Mouse (Mus musculus) adrenal gland, adult 8-10 months (tissue): ENCODE measurements around the gene Cdc42se2. TPM values are rescaled to one million over a fixed set of nuclear protein-coding genes. Genes with fewer than 3 reads are reported as not detected.

Source experiments
- DNase-seq: peaks from one replicate; pipeline ENCODE4 v3.0.0; 2022
- total RNA-seq, 4 experiments: library from RNA; stranded (reverse); gene quantifications; 2 replicates each; pipeline ENCODE4 v1.2.4; 2022

Gene Cdc42se2
- total RNA-seq, 4 experiments from 2014 or later: 23.7 to 33.0 (median 28.7) TPM

- DNase-seq: no peak
These were observed 79.3 kb downstream of the Cdc42se2 start for GRCm38 (mm10) chr11:54708153-54708552.

- peak; percentile 41 for DNase-seq
These were observed 84.2 kb downstream of the Cdc42se2 start for GRCm38 (mm10) chr11:54703306-54703705.

GRCm38 (mm10) chr11:54701848-54702247, 85.6 kb downstream of the Cdc42se2 start:
- no peak for DNase-seq

- no peak for DNase-seq
These were observed 87.5 kb downstream of the Cdc42se2 start for GRCm38 (mm10) chr11:54699972-54700371.

- DNase-seq: no peak
These were observed 88.8 kb downstream of the Cdc42se2 start for GRCm38 (mm10) chr11:54698636-54699035.

GRCm38 (mm10) chr11:54697611-54698010, 89.9 kb downstream of the Cdc42se2 start:
- no peak for DNase-seq

- peak; percentile 38 for DNase-seq
These were observed 91.5 kb downstream of the Cdc42se2 start for GRCm38 (mm10) chr11:54695951-54696350.

GRCm38 (mm10) chr11:54694291-54694690, 93.2 kb downstream of the Cdc42se2 start:
- DNase-seq: no peak

- DNase-seq: no peak
These were observed 93.8 kb downstream of the Cdc42se2 start for GRCm38 (mm10) chr11:54693696-54694095.

- no peak for DNase-seq
These were observed 96.3 kb downstream of the Cdc42se2 start for GRCm38 (mm10) chr11:54691179-54691578.

- no peak for DNase-seq
These were observed 97.3 kb downstream of the Cdc42se2 start for GRCm38 (mm10) chr11:54690171-54690570.

- no peak for DNase-seq
These were observed 102.6 kb downstream of the Cdc42se2 start for GRCm38 (mm10) chr11:54684831-54685230.

GRCm38 (mm10) chr11:54679141-54679540, 108.3 kb downstream of the Cdc42se2 start:
- DNase-seq: no peak

- no peak for DNase-seq
These were observed 111.5 kb downstream of the Cdc42se2 start for GRCm38 (mm10) chr11:54675792-54676489.

- no peak for DNase-seq
These were observed 113.7 kb downstream of the Cdc42se2 start for GRCm38 (mm10) chr11:54673575-54674298.

Other genes starting within 250 kb of the Cdc42se2 start
- 10 to 100 TPM in 2 of 4 experiments, 1 to 10 TPM in 2; 3.4 to 14.4 (median 9.6) TPM for gene Lyrm7, start 73.2 kb upstream of the Cdc42se2 start, total RNA-seq
- 100 to 1,000 TPM; 236 to 370 (median 298) TPM for gene Hint1, start 78.7 kb upstream of the Cdc42se2 start, total RNA-seq
- gene Gpx3, start 114.8 kb upstream of the Cdc42se2 start, total RNA-seq: 100 to 1,000 TPM in 3 of 4 experiments, 10 to 100 TPM in 1; 89.1 to 315 (median 150) TPM
- gene Tnip1, start 175.2 kb upstream of the Cdc42se2 start, total RNA-seq: 100 to 1,000 TPM in 2 of 4 experiments, 10 to 100 TPM in 2; 94.2 to 126 (median 103) TPM
- gene Anxa6, start 245.8 kb upstream of the Cdc42se2 start, total RNA-seq: 100 to 1,000 TPM; 121 to 184 (median 133) TPM